Mouse (Mus musculus) layer of hippocampus, postnatal 36 days (tissue): ENCODE results near the gene Ttll9. TPM values are rescaled to one million over a fixed set of nuclear protein-coding genes. Genes with fewer than 3 reads are reported as not detected.

Experiments
- DNase-seq, 2 experiments: peaks; one replicate each; pipeline ENCODE4 v3.0.0; 2022
- total RNA-seq, 2 experiments: library from RNA; stranded (reverse); gene quantifications; 2 replicates each; pipeline ENCODE4 v1.2.3; 2021

Gene Ttll9
- total RNA-seq, 2 experiments from 2014 or later = 1.0 TPM

GRCm38 (mm10) chr2:153051537-153051936 is 89.3 kb downstream of the Ttll9 start:
- DNase-seq = no peak

GRCm38 (mm10) chr2:153052700-153053351 is 90.5 kb downstream of the Ttll9 start:
- DNase-seq = no peak

GRCm38 (mm10) chr2:153053896-153054295 is 91.6 kb downstream of the Ttll9 start:
- DNase-seq = no peak

DNA sequence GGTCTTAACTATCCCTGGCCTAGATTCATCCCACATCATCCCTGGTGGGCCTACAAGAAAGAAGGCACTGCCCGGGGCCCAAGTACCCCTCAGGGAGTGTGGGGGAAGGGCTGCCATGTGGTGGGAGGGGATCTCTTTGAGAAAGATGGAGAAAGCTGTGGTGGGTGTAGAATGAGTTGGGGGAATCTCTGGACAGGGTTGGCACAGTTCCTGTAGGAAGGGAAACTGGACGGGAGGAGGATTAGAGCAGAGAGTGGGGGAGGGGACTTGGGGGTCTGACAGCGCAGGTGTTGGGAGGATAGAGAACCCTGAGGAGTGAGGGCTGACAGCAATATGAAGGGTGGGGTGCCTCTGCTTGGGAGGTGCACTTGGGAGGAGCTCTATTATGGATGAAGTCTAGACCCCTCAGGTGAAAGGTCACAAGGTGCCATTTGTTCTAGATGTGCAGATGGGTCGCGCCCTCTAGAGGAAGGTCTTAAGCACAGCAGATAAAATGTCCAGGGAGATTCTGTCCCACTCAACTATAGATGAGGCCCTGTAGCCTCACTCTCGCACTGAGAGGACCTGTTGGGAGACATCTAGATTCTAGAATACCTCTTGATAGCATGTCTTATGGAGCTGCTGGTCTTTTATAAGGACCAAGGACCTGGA is 93.1 kb downstream of the Ttll9 start:
- no peak for DNase-seq

Other genes starting within 250 kb of the Ttll9 start
- gene Id1, start 226.2 kb upstream of the Ttll9 start, total RNA-seq = 10 to 100 TPM; 15.3 to 19.8 TPM
- 1 to 10 TPM; 1.7 to 2.7 TPM for gene Cox4i2, start 208.3 kb upstream of the Ttll9 start, total RNA-seq
- gene Bcl2l1, start 130.8 kb upstream of the Ttll9 start, total RNA-seq = 100 to 1,000 TPM; 116 to 141 TPM
- 1 to 10 TPM; 2.0 to 3.1 TPM for gene Tpx2, start 114.5 kb upstream of the Ttll9 start, total RNA-seq
- not detected for gene Mylk2, start 51.1 kb upstream of the Ttll9 start, total RNA-seq
- under 1 TPM; 0.35 to 0.68 TPM for gene Foxs1, start 29.3 kb upstream of the Ttll9 start, total RNA-seq
- 10 to 100 TPM; 10.7 to 11.1 TPM for gene Dusp15, start 10.8 kb upstream of the Ttll9 start, total RNA-seq
- 10 to 100 TPM; 36.7 to 44.0 TPM for gene Pdrg1, start 52.9 kb downstream of the Ttll9 start, total RNA-seq
- 1 to 10 TPM; 1.8 to 1.9 TPM for gene Xkr7, start 69.4 kb downstream of the Ttll9 start, total RNA-seq
- gene Ccm2l, start 103.5 kb downstream of the Ttll9 start, total RNA-seq = 1 to 10 TPM; 3.9 to 5.2 TPM
- 1 to 10 TPM; 1.6 to 2.2 TPM for gene Hck, start 146.0 kb downstream of the Ttll9 start, total RNA-seq
- gene Tm9sf4, start 198.8 kb downstream of the Ttll9 start, total RNA-seq = 100 to 1,000 TPM in 1 of 2 experiments, 10 to 100 TPM in 1; 84.1 to 103 TPM